Mouse (Mus musculus) brown adipose tissue, adult 24 weeks (tissue): ENCODE data around the gene Prl8a8. TPM values are rescaled to one million over a fixed set of nuclear protein-coding genes. Genes with fewer than 3 reads are reported as not detected.

Experiments used
- H3K27ac ChIP-seq: fragments of 200-500 bp; replicated peaks from 2 replicates; pipeline ENCODE4 v1.5.1; 2012; ENCODE audit warnings: low read depth, mild to moderate bottlenecking, low read length
- H3K4me1 ChIP-seq: fragments of 200-500 bp; 2 replicates; pipeline ENCODE4 v1.6.1; 2012; ENCODE audit warnings: low read length, mixed read lengths; ENCODE audit not compliant: control insufficient read depth, insufficient read depth, insufficient read length
- H3K4me3 ChIP-seq: fragments of 200-500 bp; 2 replicates; pipeline ENCODE4 v1.5.1; 2012; ENCODE audit warnings: low read depth, mild to moderate bottlenecking, low read length, moderate library complexity; ENCODE audit not compliant: insufficient read depth
- polyA plus RNA-seq: library from polyadenylated mRNA; stranded (reverse); fragments of >200 nt; gene quantifications from 2 replicates; pipeline ENCODE4 v1.2.4, GENCODE M21; 2012; ENCODE audit not compliant: missing spikeins, insufficient read depth, insufficient read length

Gene Prl8a8
- not detected in 2 replicates for polyA plus RNA-seq

- Histone ChIP-seq H3K4me3 (no peak within 1 kb of the TSS), H3K4me1 (no peaks in the 10 kb centered on the region), H3K27ac (no peak within 1 kb of the TSS)
Observed at GRCm38 (mm10) chr13:27513117-27513516, at the start of gene Prl8a8. TSS of gene Prl8a8 (minus strand) at chr13:27513217.

GRCm38 (mm10) chr13:27553336-27553735 is 40.3 kb upstream of the Prl8a8 start:
- no peaks in the 10 kb centered on the region for H3K4me1 ChIP-seq
- H3K4me3 ChIP-seq = no peak overlapping the region
- H3K27ac ChIP-seq = no peak overlapping the region

- H3K4me1 ChIP-seq = no peaks in the 10 kb centered on the region
- no peak overlapping the region for H3K27ac ChIP-seq
- H3K4me3 ChIP-seq = no peak overlapping the region
Observed at GRCm38 (mm10) chr13:27523156-27523555, 10.1 kb upstream of the Prl8a8 start.

- no peak overlapping the region for H3K4me3 ChIP-seq
- no peak overlapping the region for H3K27ac ChIP-seq
- H3K4me1 ChIP-seq = no peaks in the 10 kb centered on the region
Observed at GRCm38 (mm10) chr13:27507645-27508044, 5.4 kb downstream of the Prl8a8 start.

Other genes starting within 250 kb of the Prl8a8 start
- gene Prl6a1, start 200.6 kb downstream of the Prl8a8 start, polyA plus RNA-seq = not detected in 2 replicates
- gene Prl8a2, start 167.5 kb downstream of the Prl8a8 start, polyA plus RNA-seq = not detected in 2 replicates
- gene Prl2b1, start 122.4 kb downstream of the Prl8a8 start, polyA plus RNA-seq = not detected in 2 replicates
- gene Prl8a6, start 74.5 kb downstream of the Prl8a8 start, polyA plus RNA-seq = not detected in 2 replicates
- gene Prl8a9, start 51.4 kb upstream of the Prl8a8 start, polyA plus RNA-seq = not detected in 2 replicates
- gene Prl8a1, start 69.0 kb upstream of the Prl8a8 start, polyA plus RNA-seq = not detected in 2 replicates
- not detected in 2 replicates for gene Prl7b1, start 97.4 kb upstream of the Prl8a8 start, polyA plus RNA-seq
- not detected in 2 replicates for gene Prl7a1, start 129.3 kb upstream of the Prl8a8 start, polyA plus RNA-seq
- not detected in 2 replicates for gene Prl7a2, start 154.8 kb upstream of the Prl8a8 start, polyA plus RNA-seq
- gene Prl7d1, start 203.5 kb upstream of the Prl8a8 start, polyA plus RNA-seq = not detected in 2 replicates